Mouse (Mus musculus) small intestine, adult 2 months (tissue): ENCODE data around the gene Igfn1. TPM values are rescaled to one million over a fixed set of nuclear protein-coding genes. Genes with fewer than 3 reads are reported as not detected.

Experiments
- H3K27ac ChIP-seq: fragments of 200-500 bp; 2 replicates; pipeline ENCODE4 v1.5.1; 2012; ENCODE audit warnings: low read depth, low read length, control low read depth, inconsistent platforms; ENCODE audit not compliant: insufficient read depth
- H3K27me3 ChIP-seq: fragments of 200-500 bp; 2 replicates; pipeline ENCODE4 v1.6.1; 2012; ENCODE audit warnings: mild to moderate bottlenecking, moderate library complexity, low read length, inconsistent platforms; ENCODE audit not compliant: control insufficient read depth, insufficient read depth
- H3K36me3 ChIP-seq: fragments of 200-500 bp; 2 replicates; pipeline ENCODE4 v1.6.1; 2012; ENCODE audit warnings: mild to moderate bottlenecking, low read length, control low read depth, inconsistent platforms; ENCODE audit not compliant: control insufficient read depth, insufficient read depth
- H3K4me1 ChIP-seq: fragments of 200-500 bp; 2 replicates; pipeline ENCODE4 v1.6.1; 2012; ENCODE audit warnings: low read length, inconsistent platforms, mixed read lengths; ENCODE audit not compliant: control insufficient read depth, insufficient read depth, insufficient read length
- H3K4me3 ChIP-seq: fragments of 200-500 bp; 2 replicates; pipeline ENCODE4 v1.5.1; 2012; ENCODE audit warnings: low read depth, mild to moderate bottlenecking, control low read depth, inconsistent platforms, low read length, moderate library complexity
- CTCF ChIP-seq: fragments of 200-500 bp; IDR thresholded peaks from 2 replicates; pipeline ENCODE4 v1.5.1; 2012; ENCODE audit warnings: low read depth, mild to moderate bottlenecking, control low read depth, inconsistent platforms, low read length, moderate library complexity, mixed read lengths; ENCODE audit not compliant: insufficient replicate concordance, insufficient read length; ENCODE audit errors: extremely low read depth
- POLR2A ChIP-seq: fragments of 200-500 bp; IDR thresholded peaks from 2 replicates; pipeline ENCODE4 v1.6.1; 2012; ENCODE audit warnings: low read depth, mild to moderate bottlenecking, control low read depth, inconsistent platforms, low read length, moderate library complexity
- WGBS: fragments of 180-500 bp; shearing (Covaris S2); methylation state at CpG from one replicate; pipeline ENCODE4 v1.1.7; 2018; 5-methylcytosine and 5-hydroxymethylcytosine counted together
- polyA plus RNA-seq: library from polyadenylated mRNA; depleted of rRNA; stranded (reverse); fragments of >200 nt; gene quantifications from 2 replicates; pipeline ENCODE4 v1.2.3, GENCODE M21; 2012; rRNA removed

The Igfn1 gene
- polyA plus RNA-seq, 1 experiment, result 0.34 TPM

- no peak for TF ChIP-seq CTCF
- TF ChIP-seq POLR2A, result no peak
- Histone ChIP-seq H3K36me3 (no peaks in the 10 kb centered on the region), H3K27me3 (no peaks in the 10 kb centered on the region), H3K27ac (no peak overlapping the region), H3K4me1 (peaks cover 9% of the 10 kb centered on the region), H3K4me3 (no peak overlapping the region)
- WGBS, result 62% methylated on average over 6 of the region's 6 CpGs
These were observed 96.8 kb downstream of the Igfn1 start for GRCm38 (mm10) chr1:135909381-135909780.

DNA sequence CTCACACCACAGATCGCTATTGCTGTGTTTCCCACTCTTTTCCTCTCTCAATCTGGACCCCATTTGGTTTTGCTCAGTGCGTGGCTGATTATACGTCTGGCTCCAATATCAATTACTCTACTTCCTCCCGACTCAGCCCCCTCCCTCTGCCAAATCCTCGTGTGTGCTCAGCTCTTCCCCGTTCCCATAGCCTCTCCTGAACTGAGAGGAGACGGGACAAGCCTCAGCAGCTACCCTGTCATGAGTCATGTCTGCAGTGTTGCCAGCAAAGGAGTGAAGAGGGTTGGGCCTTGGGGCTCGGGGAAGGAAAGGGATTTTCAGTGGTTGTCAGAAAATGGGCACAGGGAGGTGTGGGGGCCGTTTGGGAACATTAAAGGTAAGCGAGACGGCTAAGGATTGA is 99.4 kb downstream of the Igfn1 start:
- TF ChIP-seq POLR2A (no peak), CTCF (no peak)
- WGBS, result 77% methylated on average over 11 of the region's 11 CpGs
- Histone ChIP-seq H3K27ac (no peak overlapping the region), H3K4me3 (no peak overlapping the region), H3K27me3 (no peaks in the 10 kb centered on the region), H3K36me3 (no peaks in the 10 kb centered on the region), H3K4me1 (no peaks in the 10 kb centered on the region)

Other genes with a start within 250 kb of the Igfn1 start
- 8.7 and 10.5 TPM in 2 replicates for gene Phlda3, start 240.2 kb downstream of the Igfn1 start, polyA plus RNA-seq
- 0.42 and 5.0 TPM in 2 replicates for gene Tnni1, start 226.9 kb downstream of the Igfn1 start, polyA plus RNA-seq
- gene Lad1, start 187.7 kb downstream of the Igfn1 start, polyA plus RNA-seq, result 128 and 314 TPM in 2 replicates
- 0.56 TPM in 2 replicates for gene Tnnt2, start 170.0 kb downstream of the Igfn1 start, polyA plus RNA-seq
- gene Pkp1, start 87.1 kb downstream of the Igfn1 start, polyA plus RNA-seq, result 5.0 and 12.5 TPM in 2 replicates
- 20.4 and 21.8 TPM in 2 replicates for gene Tmem9, start 1.8 kb upstream of the Igfn1 start, polyA plus RNA-seq
- not detected in 2 replicates for gene Ascl5, start 44.5 kb upstream of the Igfn1 start, polyA plus RNA-seq
- 2.3 and 3.4 TPM in 2 replicates for gene Cacna1s, start 46.4 kb upstream of the Igfn1 start, polyA plus RNA-seq
- 12.4 and 28.6 TPM in 2 replicates for gene Kif21b, start 125.0 kb upstream of the Igfn1 start, polyA plus RNA-seq
- gene Mroh3, start 206.5 kb upstream of the Igfn1 start, polyA plus RNA-seq, result 1.1 and 2.2 TPM in 2 replicates
- gene Inava, start 227.9 kb upstream of the Igfn1 start, polyA plus RNA-seq, result 35.2 and 55.9 TPM in 2 replicates